Mouse (Mus musculus) neural tube, embryonic 15.5 days (tissue): Measurements from ENCODE around the gene Gm20824. TPM values are rescaled to one million over a fixed set of nuclear protein-coding genes. Genes with fewer than 3 reads are reported as not detected.
"Not testable (repeated sequence)": the region's sequence is repeated elsewhere in the genome, so short reads cannot be mapped to it uniquely, and the experiment has no call there.

Experiments used
- ATAC-seq: fragments of 200-750 bp; cut with Nextera tagmentation; 2 replicates; pipeline ENCODE4 v1.8.0; 2017; ENCODE audit warnings: mild to moderate bottlenecking, moderate TSS enrichment, moderate library complexity; ENCODE audit not compliant: low FRiP score
- H3K27ac ChIP-seq: fragments of 300-500 bp; sonication (generic); replicated peaks from 2 replicates; pipeline ENCODE4 v1.5.1; 2015; ENCODE audit warnings: mild to moderate bottlenecking, inconsistent platforms
- H3K27me3 ChIP-seq: fragments of 300-500 bp; sonication (generic); replicated peaks from 2 replicates; pipeline ENCODE4 v1.6.1; 2015; ENCODE audit warnings: inconsistent platforms
- H3K36me3 ChIP-seq: fragments of 300-500 bp; sonication (generic); 2 replicates; pipeline ENCODE4 v1.6.1; 2015; ENCODE audit warnings: inconsistent platforms
- H3K4me1 ChIP-seq: fragments of 300-500 bp; sonication (generic); 2 replicates; pipeline ENCODE4 v1.6.1; 2015; ENCODE audit warnings: inconsistent platforms
- H3K4me2 ChIP-seq: fragments of 300-500 bp; sonication (generic); 2 replicates; pipeline ENCODE4 v1.6.1; 2015; ENCODE audit warnings: inconsistent platforms, mild to moderate bottlenecking, moderate library complexity
- H3K4me3 ChIP-seq: fragments of 300-500 bp; sonication (generic); replicated peaks from 2 replicates; pipeline ENCODE4 v1.5.1; 2015; ENCODE audit warnings: mild to moderate bottlenecking, inconsistent platforms
- H3K9ac ChIP-seq: fragments of 300-500 bp; sonication (generic); replicated peaks from 2 replicates; pipeline ENCODE4 v1.6.1; 2015; ENCODE audit warnings: mild to moderate bottlenecking, inconsistent platforms
- H3K9me3 ChIP-seq: fragments of 300-500 bp; sonication (generic); replicated peaks from 2 replicates; pipeline ENCODE4 v1.6.1; 2016; ENCODE audit warnings: inconsistent platforms
- WGBS: fragments of 180-500 bp; shearing (Covaris S2); methylation state at CpG from one replicate; pipeline ENCODE4 v1.1.7; 2015; ENCODE audit warnings: mixed read lengths; 5-methylcytosine and 5-hydroxymethylcytosine counted together
- polyA plus RNA-seq: library from polyadenylated mRNA; unstranded; fragments of >200 nt; fragmentation: Nextera tagmentation; extraction: Ambion mirVana; gene quantifications from 2 replicates; pipeline ENCODE4 v1.2.1, GENCODE M21; 2015

Gene Gm20824
- polyA plus RNA-seq: not detected in 2 replicates

- H3K9me3 ChIP-seq, H3K27ac ChIP-seq, H3K4me3 ChIP-seq, H3K4me1 ChIP-seq, H3K27me3 ChIP-seq, H3K36me3 ChIP-seq, H3K4me2 ChIP-seq, ATAC-seq, H3K9ac ChIP-seq: not testable (repeated sequence)
- WGBS: no CpG with 5 or more reads among the region's 6 CpGs
Measured at GRCm38 (mm10) chrY:8257607-8258006, at the start of gene Gm20824. Gene Gm20824 (plus strand): TSS chrY:8257907.

Other genes with a start within 250 kb of the Gm20824 start
- gene Gm20825, start 186.4 kb upstream of the Gm20824 start, polyA plus RNA-seq: not detected in 2 replicates